Mouse (Mus musculus) liver, adult 2 months (tissue): ENCODE data around the gene Phldb2.

ENCODE experiments used
- CTCF ChIP-seq: fragments of 200-500 bp; IDR thresholded peaks from 2 replicates; pipeline ENCODE4 v1.5.1; 2011; ENCODE audit warnings: low read depth, low read length, control low read depth
- POLR2A ChIP-seq: fragments of 200-500 bp; IDR thresholded peaks from 2 replicates; pipeline ENCODE4 v1.6.1; 2011; ENCODE audit warnings: low read length, control low read depth; ENCODE audit not compliant: insufficient read depth; ENCODE audit errors: extremely low read depth

- TF ChIP-seq CTCF (no peak), POLR2A (no peak)
Measured at GRCm38 (mm10) chr16:45799150-45799549, 154.2 kb downstream of the Phldb2 start.
